Mouse (Mus musculus) gastrocnemius, postnatal 14 days (tissue): ENCODE measurements around the gene Slc38a10. TPM values are rescaled to one million over a fixed set of nuclear protein-coding genes. Genes with fewer than 3 reads are reported as not detected.

Experiments
- DNase-seq: peaks from one replicate; pipeline ENCODE4 v3.0.0; 2021; ENCODE audit warnings: mixed read lengths
- intact Hi-C: fragments of 180-260 bp; cut with DNase I; formaldehyde crosslinking; loops from one replicate; pipeline ENCODE4 v1.15.1; 2025; ENCODE audit warnings: low total_unique reads
- microRNA-seq, 2 experiments: library from miRNA; unstranded; fragments of <30 nt; microRNA quantifications; one replicate each; pipeline ENCODE4 v1.2.0; 2021
- total RNA-seq, 2 experiments: library from RNA; stranded (reverse); gene quantifications; 2 replicates each; pipeline ENCODE4 v1.2.3; 2021

Slc38a10 gene
- total RNA-seq, 2 experiments from 2014 or later: 56.1 to 60.8 TPM

DNA sequence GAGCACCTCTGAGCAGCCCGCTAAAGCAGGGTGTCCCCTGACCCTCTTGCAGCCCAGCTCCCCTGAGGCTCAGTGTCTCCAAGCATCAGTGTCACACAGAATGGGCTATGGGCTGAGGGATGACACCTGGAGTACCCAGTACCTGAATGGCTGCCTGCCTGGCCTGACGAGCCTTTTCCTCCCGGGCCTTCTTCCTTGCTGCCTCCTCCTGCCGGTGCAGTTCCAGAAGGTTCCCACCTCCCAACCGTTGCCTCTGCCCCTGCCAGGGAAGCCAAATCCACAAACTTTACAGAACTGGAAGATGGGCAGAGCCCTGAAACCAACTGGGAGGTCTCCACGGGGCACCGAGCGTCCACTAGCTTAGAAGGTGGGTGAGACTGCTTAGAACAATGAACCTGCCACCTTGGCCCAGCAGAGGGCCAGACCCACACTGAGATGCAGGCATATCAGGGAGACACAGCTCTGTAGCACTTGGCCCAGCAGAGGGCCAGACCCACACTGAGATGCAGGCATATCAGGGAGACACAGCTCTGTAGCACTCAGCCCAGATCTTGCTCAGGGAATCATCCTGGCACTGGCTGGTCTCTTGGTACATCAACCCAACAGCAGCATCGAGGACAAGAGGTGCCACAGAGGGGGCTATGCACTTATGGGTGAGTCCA, 78.0 kb downstream of the Slc38a10 start:
- no peak for DNase-seq
- intact Hi-C loops: no loop called here

DNA sequence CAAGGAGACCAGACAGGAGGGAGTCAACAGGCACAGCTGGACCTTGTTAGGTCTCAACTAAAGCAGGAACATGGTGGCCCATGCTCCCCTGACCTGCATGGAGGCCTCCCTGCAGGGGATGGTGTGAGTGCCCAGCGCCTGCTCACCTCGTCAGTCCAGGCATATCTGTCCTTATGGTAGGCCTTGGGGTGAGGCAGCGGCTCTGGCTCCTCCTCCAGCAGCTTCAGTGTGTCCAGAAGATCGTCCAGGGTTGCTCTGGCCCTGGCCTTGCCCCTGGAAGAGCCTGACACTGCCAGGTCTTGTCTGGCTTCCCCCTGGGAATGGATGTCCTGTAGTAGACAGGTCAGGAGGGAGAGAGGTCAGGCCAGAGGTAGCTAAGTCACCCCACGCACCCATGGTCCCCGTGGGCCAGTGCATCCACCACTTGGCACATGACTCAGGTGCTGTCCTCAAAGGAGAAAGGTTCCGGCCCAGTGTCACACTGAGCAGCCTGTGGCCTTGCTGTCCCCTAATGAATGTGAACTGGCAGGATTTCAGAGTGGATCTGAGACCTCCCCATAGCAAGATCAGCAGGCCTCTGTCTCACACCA, 79.3 kb downstream of the Slc38a10 start:
- no peak for DNase-seq
- intact Hi-C loops: no loop called here

DNA sequence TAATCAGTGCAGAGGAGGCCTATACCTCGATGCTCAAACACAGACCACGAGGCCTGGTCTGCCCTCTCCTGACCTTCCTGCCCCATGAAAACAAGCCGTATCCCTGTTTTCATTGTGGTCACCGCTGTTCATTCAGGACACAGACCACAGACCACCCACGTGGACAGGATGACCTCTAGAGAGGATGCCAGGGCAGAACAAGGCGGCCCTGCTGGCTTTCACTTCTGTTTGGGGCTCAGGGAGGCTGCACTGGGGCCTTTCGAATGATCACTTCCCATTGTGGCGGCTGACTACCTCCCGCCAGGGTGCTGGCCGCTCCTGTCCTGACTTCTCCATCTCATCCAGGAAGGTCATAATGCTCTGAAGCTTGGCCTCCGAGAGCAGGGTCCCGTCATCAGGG, 80.1 kb downstream of the Slc38a10 start:
- no peak for DNase-seq
- intact Hi-C loops: no loop called here

DNA sequence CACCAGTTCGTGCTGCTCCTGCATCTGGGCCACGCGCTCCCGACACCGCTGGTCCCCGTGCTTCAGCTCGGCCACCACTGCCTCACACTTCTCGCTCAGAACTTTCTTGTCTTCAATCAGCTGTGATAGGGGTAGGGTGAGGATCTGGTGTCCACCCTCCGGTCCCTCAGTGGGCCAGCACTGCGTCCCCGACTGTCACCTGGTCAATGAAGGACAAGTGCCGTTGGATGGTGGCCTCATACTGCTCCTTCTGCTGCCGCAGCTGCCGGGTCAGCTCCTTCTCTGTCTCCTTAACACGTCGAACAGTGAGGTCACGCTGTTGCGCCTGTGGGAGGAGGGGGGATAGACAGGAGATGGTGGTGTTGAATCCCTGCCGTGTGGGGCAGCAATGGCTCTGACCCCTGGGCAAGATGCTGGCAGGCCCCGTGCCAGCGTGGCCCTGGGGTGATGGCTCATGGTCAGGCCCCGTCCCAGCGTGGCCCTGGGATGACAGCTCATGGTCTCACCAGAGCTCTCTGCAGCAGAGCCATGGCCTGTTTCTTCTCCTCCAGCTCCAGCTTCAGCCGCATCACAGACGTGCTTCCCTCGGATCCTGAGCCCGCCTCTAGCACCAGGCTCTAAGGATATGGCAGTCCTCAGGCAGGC, 80.7 kb downstream of the Slc38a10 start:
- intact Hi-C loops: no loop called here
- DNase-seq: no peak

DNA sequence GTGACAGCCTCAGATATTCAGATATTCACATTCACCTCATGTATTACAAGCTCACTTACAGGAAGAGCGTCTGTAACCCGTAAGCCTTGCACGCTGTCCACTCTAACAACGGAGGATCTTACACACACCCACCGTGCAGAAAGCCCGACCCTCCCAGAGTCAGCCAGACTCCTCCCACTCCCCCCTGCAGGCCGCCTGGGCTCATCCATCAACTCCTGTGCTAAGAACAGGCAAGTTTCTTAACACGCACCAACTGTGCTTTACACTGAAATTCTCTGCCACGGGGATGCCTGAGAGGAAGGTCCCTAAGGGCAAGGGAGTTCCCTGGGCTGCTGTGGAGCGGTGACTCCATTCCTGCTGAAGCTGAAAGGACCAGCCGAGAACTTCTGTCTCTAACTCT, 81.9 kb downstream of the Slc38a10 start:
- no peak for DNase-seq
- intact Hi-C loops: loop anchor here (5.0 kb wide), 2 partner anchors 37 to 52 kb away; no protein-coding TSS in a partner anchor

DNA sequence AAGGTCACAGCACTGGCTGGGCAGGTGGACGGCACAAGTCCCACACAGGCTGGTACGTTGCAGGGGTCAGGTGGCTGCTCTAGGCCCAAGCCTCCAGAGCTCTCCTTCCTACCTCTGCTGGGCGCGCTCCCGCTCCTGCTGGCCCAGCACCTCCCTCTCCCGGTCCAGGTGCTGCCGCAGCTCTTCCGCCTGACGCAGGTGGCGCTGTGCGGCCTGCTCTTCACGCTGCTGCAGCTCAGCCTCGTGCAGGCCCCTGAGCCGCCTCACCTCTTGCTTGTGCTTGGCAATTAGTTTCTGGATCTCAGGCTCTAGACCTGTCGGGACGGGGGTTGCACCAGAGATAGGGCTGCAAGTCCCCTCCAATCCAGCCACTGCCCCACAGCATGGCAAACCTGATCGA, 83.3 kb downstream of the Slc38a10 start:
- DNase-seq: no peak
- intact Hi-C loops: loop anchor here (5.0 kb wide), 2 partner anchors 36 to 51 kb away; no protein-coding TSS in a partner anchor

DNA sequence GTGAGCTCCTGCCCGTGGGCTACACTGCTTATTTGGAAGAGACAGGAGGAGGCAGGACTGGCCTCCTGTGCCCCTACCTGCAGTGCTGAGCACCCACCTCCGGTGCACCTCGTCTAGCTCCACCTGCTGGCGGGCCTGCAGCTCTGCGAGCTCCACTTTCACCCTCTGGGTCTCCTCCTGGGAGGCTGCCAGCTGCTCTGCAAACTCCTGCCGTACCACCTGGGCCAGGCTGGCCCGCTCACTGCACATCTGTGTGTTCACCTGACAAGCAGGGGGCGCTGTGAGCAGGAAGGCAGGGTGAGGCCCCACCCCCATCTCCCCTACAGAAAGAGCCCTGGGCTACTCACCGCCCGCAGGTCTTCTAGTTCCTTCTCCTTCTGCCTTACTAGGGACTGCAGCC, 85.9 kb downstream of the Slc38a10 start:
- intact Hi-C loops: loop anchor here (5.0 kb wide), 2 partner anchors 33 to 48 kb away; no protein-coding TSS in a partner anchor
- DNase-seq: peak; percentile 72

DNA sequence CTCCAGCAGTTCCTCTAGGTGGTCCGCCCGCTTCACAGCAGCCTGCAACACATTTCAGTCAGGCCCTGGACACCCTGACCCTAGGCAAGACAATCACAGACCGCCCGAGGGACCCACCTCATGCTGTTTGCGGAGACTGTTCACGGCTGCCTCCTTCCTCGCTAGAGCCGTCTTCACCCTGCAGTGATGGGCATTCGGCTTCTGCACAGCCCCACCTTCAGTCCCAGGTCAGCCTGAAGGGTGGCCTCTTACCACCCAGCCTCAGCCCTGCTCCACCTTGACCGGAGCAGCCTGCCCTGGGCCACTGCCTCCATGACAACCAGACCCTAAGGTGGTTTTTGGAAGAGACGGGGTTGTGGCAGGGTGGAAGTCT, 86.5 kb downstream of the Slc38a10 start:
- intact Hi-C loops: loop anchor here (5.0 kb wide), 2 partner anchors 32 to 47 kb away; no protein-coding TSS in a partner anchor

DNA sequence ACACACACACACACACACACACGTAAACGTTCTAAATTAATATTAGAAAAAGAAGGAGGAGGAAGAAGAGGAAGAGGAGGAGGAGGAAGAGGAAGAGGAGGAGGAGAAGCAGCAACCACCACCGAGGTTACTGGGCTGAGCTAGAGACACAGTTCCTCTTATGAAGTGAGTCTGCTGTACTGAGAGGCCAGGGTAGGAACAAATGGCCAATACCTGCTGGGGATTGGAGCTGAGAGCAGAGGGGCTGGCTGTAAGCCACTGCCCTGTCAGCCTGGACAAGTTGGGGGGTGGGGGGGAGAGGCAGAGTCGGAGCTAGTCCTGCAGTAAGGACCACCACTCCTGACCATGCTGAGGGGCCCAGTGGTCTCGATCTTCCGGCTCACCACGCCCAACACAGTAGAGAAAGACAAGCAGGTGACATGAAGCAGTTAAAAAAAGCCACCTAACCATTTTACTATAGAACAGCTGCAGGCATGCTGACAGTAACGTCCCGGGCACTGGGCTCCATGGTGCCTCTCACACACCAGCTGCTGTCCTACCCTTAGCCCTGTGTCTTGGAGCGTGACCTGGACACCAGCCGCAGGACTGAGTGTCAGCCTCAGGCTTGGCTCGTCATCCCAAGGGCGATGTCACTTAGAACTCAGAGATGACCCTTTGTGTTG, 87.0 kb downstream of the Slc38a10 start:
- intact Hi-C loops: no loop called here
- DNase-seq: no peak

More for the DNA sequence above, 86.5 kb downstream of the Slc38a10 start:
- no peak for DNase-seq

DNA sequence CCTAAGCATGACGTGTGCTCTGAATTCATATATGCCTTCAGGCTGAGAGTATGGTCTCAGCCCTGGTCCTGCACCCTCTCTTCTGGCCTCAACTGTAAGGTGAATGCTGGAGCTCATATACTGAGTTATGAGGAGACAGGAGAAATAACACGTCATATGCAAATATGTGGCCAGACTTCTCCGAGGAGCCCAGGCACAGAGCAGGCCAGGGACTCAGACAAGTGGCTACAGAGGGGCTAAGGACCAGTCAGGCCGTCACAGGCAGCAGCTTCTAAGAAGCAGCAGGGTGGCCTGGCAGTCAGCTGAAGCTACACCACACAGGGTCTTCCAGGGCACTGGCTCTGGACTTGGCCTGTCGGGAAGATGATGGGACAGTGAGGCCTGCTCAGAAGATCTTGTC, 87.8 kb downstream of the Slc38a10 start:
- intact Hi-C loops: no loop called here
- no peak for DNase-seq

DNA sequence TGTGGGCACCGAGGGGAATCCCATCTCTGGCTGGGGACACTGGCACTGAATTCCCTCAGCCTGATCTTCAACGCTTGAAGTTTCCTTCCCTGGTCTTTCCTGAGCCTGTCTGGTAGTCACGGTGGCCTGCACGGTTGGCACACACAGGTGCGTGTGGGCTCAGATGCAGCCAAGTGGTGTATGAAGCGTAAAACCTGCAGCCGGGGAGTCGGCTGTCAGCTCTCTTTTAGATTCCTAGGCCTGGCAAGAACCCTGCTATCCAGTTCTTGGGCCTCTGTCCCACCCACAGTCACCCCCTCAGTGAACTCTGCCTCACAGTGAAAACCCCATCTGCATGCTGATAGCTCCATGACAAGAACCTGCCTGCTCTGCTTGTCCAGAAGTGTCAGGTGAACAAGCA, 90.5 kb downstream of the Slc38a10 start:
- intact Hi-C loops: no loop called here
- DNase-seq: no peak

DNA sequence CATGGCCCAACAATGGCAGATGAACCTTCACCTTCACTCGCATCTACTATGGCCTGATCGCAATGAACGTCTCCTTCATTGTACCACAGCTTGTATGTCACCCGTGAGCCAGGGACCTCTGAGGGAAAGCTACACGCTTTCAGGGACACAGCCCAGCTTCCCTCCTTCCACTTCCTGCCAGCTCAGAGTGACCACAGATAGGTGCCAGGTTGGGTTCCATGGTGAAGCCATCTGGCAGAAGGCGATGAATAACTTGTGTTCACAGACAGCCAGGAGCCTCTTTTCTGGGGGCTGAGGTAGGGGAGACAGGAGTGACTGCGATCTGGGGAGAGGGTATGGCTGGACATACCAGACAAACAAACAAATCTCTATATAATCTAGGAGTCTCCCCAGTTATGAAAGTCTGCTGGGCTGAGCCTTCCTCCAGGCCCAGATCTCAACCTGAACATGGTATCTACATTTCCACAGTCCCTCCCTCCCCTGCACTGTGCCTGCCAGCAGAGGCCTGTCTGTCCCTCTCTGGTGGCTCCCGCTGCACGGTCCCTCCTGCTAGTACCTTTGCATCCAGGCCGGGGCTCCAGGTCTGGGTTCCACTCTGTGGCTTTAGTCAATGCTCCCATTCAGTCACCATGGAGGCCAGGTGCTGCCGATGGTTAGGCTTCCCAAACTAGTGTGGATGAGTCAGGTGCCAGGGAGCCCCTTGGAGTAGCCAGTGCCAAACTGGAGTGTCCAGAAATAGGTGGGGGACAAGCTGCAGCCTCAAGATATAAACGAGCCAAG, 95.0 kb downstream of the Slc38a10 start:
- no peak for DNase-seq
- intact Hi-C loops: no loop called here

Small RNAs within 50 kb of the gene (microRNA-seq; reads per million reads assigned to microRNA genes)
- 0 reads per million in 2 experiments for gene Gm25948

Other genes with a start within 250 kb of the Slc38a10 start
- gene Chmp6, start 237.9 kb downstream of the Slc38a10 start, total RNA-seq: 10 to 100 TPM; 22.7 to 25.2 TPM
- 1 to 10 TPM; 3.4 to 3.9 TPM for gene Baiap2, start 208.6 kb downstream of the Slc38a10 start, total RNA-seq
- gene Aatk, start 104.2 kb downstream of the Slc38a10 start, total RNA-seq: 10 to 100 TPM in 1 of 2 experiments, 1 to 10 TPM in 1; 9.4 to 17.0 TPM
- 1 to 10 TPM; 7.9 to 8.5 TPM for gene Cep131, start 64.5 kb downstream of the Slc38a10 start, total RNA-seq
- 1 to 10 TPM; 5.1 to 6.6 TPM for gene Tepsin, start 52.6 kb downstream of the Slc38a10 start, total RNA-seq
- gene Ndufaf8, start 52.4 kb downstream of the Slc38a10 start, total RNA-seq: 10 to 100 TPM; 36.5 to 45.6 TPM
- 1 to 10 TPM; 3.4 to 8.1 TPM for gene Bahcc1, start 81.6 kb upstream of the Slc38a10 start, total RNA-seq
- gene Actg1, start 197.2 kb upstream of the Slc38a10 start, total RNA-seq: 100 to 1,000 TPM; 308 to 391 TPM
- gene Fscn2, start 210.2 kb upstream of the Slc38a10 start, total RNA-seq: under 1 TPM; 0.16 to 0.39 TPM
- gene Faap100, start 227.4 kb upstream of the Slc38a10 start, total RNA-seq: 10 to 100 TPM; 11.2 to 16.0 TPM